ENCODE assay signal across 10 mouse cellular contexts in genomic region chr10:128934997-128935787, GRCm38 (mm10). TPM values are rescaled to one million over a fixed set of nuclear protein-coding genes. Genes with fewer than 3 reads are reported as not detected.
DNase-seq lines count a peak whose midpoint lies in the region; ATAC-seq and TF ChIP-seq lines count a peak whose summit lies in the region.
"Had no signal": no experiment of that assay in that cellular context is flagged by ENCODE, and none has a peak within 500 bp of the region (broad histone marks: within the 10 kb centered on the region; RNA-seq: fewer than 3 reads in every experiment).

No protein-coding gene starts in this region.

- H3K9me3 ChIP-seq in heart, embryonic 11.5 days (replicated peaks; ENCODE audit: control insufficient read depth, low read length): no peaks in the 10 kb centered on the region
- H3K9me3 ChIP-seq in midbrain, embryonic 11.5 days (ENCODE audit: control insufficient read depth, low read length): no peaks in the 10 kb centered on the region
- no peaks in the 10 kb centered on the region for H3K9me3 ChIP-seq in midbrain, embryonic 14.5 days (ENCODE audit: control insufficient read depth, low read length)
- no peaks in the 10 kb centered on the region for H3K9me3 ChIP-seq in stomach, embryonic 15.5 days
- H3K9me3 ChIP-seq: embryonic facial prominence, embryonic 12.5 days had no signal

- no peak overlapping the region for H3K27ac ChIP-seq in heart, embryonic 11.5 days (ENCODE audit: low read depth, low read length)
- H3K27ac ChIP-seq in midbrain, embryonic 11.5 days (ENCODE audit: low read depth, low read length): no peak overlapping the region
- no peak overlapping the region for H3K27ac ChIP-seq in midbrain, embryonic 14.5 days (replicated peaks; ENCODE audit: low read depth, low read length)
- no peak overlapping the region for H3K27ac ChIP-seq in embryonic fibroblast, embryonic 13.5 days (ENCODE audit: insufficient read depth, low read length)
- no peak overlapping the region for H3K27ac ChIP-seq in stomach, embryonic 15.5 days

- no peak overlapping the region for H3K4me3 ChIP-seq in heart, embryonic 11.5 days (ENCODE audit: low read depth, low read length)
- H3K4me3 ChIP-seq in midbrain, embryonic 11.5 days (ENCODE audit: low read depth, low read length): no peak overlapping the region
- H3K4me3 ChIP-seq in midbrain, embryonic 14.5 days (replicated peaks; ENCODE audit: low read depth, low read length): no peak overlapping the region
- peak overlapping the region; percentile 0; the same call in 1 of the 2 replicates for H3K4me3 ChIP-seq in embryonic fibroblast, embryonic 13.5 days (ENCODE audit: insufficient read depth, low read length)
- H3K4me3 ChIP-seq in stomach, embryonic 15.5 days (replicated peaks): no peak overlapping the region; the same call in 1 of the 2 replicates

- no peak overlapping the region for H3K4me2 ChIP-seq in heart, embryonic 11.5 days
- H3K4me2 ChIP-seq in midbrain, embryonic 11.5 days: no peak overlapping the region
- no peak overlapping the region for H3K4me2 ChIP-seq in midbrain, embryonic 14.5 days (ENCODE audit: low read length)
- H3K4me2 ChIP-seq in stomach, embryonic 15.5 days: peak overlapping the region; percentile 86; the same call in 1 of the 2 replicates

- DNase-seq in heart, adult 18-20 months: peak; percentile 27 to 48
- DNase-seq in midbrain, embryonic 11.5 days (ENCODE audit: low spot score, missing footprints): peak; percentile 81
- no peak for DNase-seq in midbrain, embryonic 14.5 days
- DNase-seq in frontal cortex, postnatal 14 days (ENCODE audit: low spot score in 2 of 2): no peak
- DNase-seq: retina, postnatal 1 day had no signal

- 0 out of 2 replicates have a peak, but pooled peaks have one; percentile 2 for TF ChIP-seq CTCF in embryonic fibroblast, embryonic 13.5 days (IDR thresholded peaks at IDR 0.05; ENCODE audit: borderline replicate concordance, insufficient read depth, low read length)

- H3K27me3 ChIP-seq in heart, embryonic 11.5 days (ENCODE audit: control insufficient read depth, insufficient read depth, low read length): peaks cover 33% of the 10 kb centered on the region
- peaks cover 36% of the 10 kb centered on the region for H3K27me3 ChIP-seq in midbrain, embryonic 11.5 days (ENCODE audit: control insufficient read depth, insufficient read depth, low read length)
- H3K27me3 ChIP-seq in midbrain, embryonic 14.5 days (ENCODE audit: control insufficient read depth, insufficient read depth, low read length): peaks cover 40% of the 10 kb centered on the region
- peaks cover 50% of the 10 kb centered on the region for H3K27me3 ChIP-seq in stomach, embryonic 15.5 days (replicated peaks)

- no peak for TF ChIP-seq POLR2A in embryonic fibroblast, embryonic 13.5 days (IDR thresholded peaks at IDR 0.05; ENCODE audit: low read depth, low read length)

- ATAC-seq in heart, embryonic 11.5 days (replicated peaks; ENCODE audit: insufficient number of reproducible peaks, low FRiP score, low TSS enrichment): no peak
- ATAC-seq in midbrain, embryonic 11.5 days (ENCODE audit: low FRiP score): no peak
- no peak for ATAC-seq in midbrain, embryonic 14.5 days (ENCODE audit: low FRiP score, low TSS enrichment)
- no peak for ATAC-seq in stomach, embryonic 15.5 days (ENCODE audit: insufficient read depth, low FRiP score, low read depth)

- H3K4me1 ChIP-seq in heart, embryonic 11.5 days (ENCODE audit: control insufficient read depth, insufficient read depth, low read length): peaks cover 13% of the 10 kb centered on the region
- peaks cover 7% of the 10 kb centered on the region for H3K4me1 ChIP-seq in midbrain, embryonic 11.5 days (ENCODE audit: control insufficient read depth, insufficient read depth, low read length)
- peaks cover 7% of the 10 kb centered on the region for H3K4me1 ChIP-seq in midbrain, embryonic 14.5 days (ENCODE audit: control insufficient read depth, insufficient read depth, low read length)
- H3K4me1 ChIP-seq in embryonic fibroblast, embryonic 13.5 days (ENCODE audit: control insufficient read depth, insufficient read depth, low read length): 0 out of 2 replicates have a peak, but pooled peaks cover 10% of the 10 kb centered on the region
- 0 out of 2 replicates have a peak, but pooled peaks cover 5% of the 10 kb centered on the region for H3K4me1 ChIP-seq in stomach, embryonic 15.5 days

- no peaks in the 10 kb centered on the region for H3K36me3 ChIP-seq in heart, embryonic 11.5 days (ENCODE audit: control insufficient read depth, insufficient read depth, low read length)
- no peaks in the 10 kb centered on the region for H3K36me3 ChIP-seq in midbrain, embryonic 11.5 days (ENCODE audit: control insufficient read depth, insufficient read depth, low read length)
- H3K36me3 ChIP-seq in midbrain, embryonic 14.5 days (ENCODE audit: control insufficient read depth, insufficient read depth, low read length): no peaks in the 10 kb centered on the region
- no peaks in the 10 kb centered on the region for H3K36me3 ChIP-seq in stomach, embryonic 15.5 days
- H3K36me3 ChIP-seq: embryonic facial prominence, embryonic 12.5 days had no signal

- WGBS in heart, embryonic 11.5 days (ENCODE audit: insufficient replicate concordance): 47% methylated on average over 7 of the region's 7 CpGs
- 67% methylated on average over 7 of the region's 7 CpGs for WGBS in midbrain, embryonic 11.5 days
- WGBS in midbrain, embryonic 14.5 days: 67% methylated on average over 7 of the region's 7 CpGs
- WGBS in stomach, embryonic 15.5 days: 58% methylated on average over 7 of the region's 7 CpGs

- H3K9ac ChIP-seq in heart, embryonic 11.5 days (ENCODE audit: low read depth, low read length): no peak overlapping the region
- H3K9ac ChIP-seq in midbrain, embryonic 11.5 days (ENCODE audit: low read length): no peak overlapping the region
- no peak overlapping the region for H3K9ac ChIP-seq in midbrain, embryonic 14.5 days (replicated peaks; ENCODE audit: low read length)
- H3K9ac ChIP-seq in stomach, embryonic 15.5 days: no peak overlapping the region
- H3K9ac ChIP-seq: embryonic facial prominence, embryonic 12.5 days had no signal

RNA-seq across cellular contexts. Expression of gene Itga7, which starts 1.6 kb away (rescaled TPM):
- 100 to 1,000 TPM; 144 to 148 TPM for total RNA-seq in heart, adult 18-20 months (2021)
- 0.43 and 0.79 TPM in 2 replicates for polyA plus RNA-seq in heart, embryonic 11.5 days (2014; fragmentation: Nextera tagmentation; extraction: Ambion mirVana)
- 1.6 and 1.7 TPM in 2 replicates for polyA plus RNA-seq in midbrain, embryonic 11.5 days (2014; fragmentation: Nextera tagmentation; extraction: Ambion mirVana)
- 3.4 and 4.9 TPM in 2 replicates for polyA plus RNA-seq in midbrain, embryonic 14.5 days (2014; fragmentation: Nextera tagmentation; extraction: Ambion mirVana)
- 16.9 and 22.1 TPM in 2 replicates for polyA plus RNA-seq in embryonic fibroblast, embryonic 13.5 days (2011; ENCODE audit: insufficient read length, low read depth, missing spikeins)
- 5.2 and 5.7 TPM in 2 replicates for polyA plus RNA-seq in stomach, embryonic 15.5 days (2015; fragmentation: Nextera tagmentation; extraction: Ambion mirVana)

RNA-seq across cellular contexts. Expression of gene Bloc1s1, which starts 11.4 kb away (rescaled TPM):
- total RNA-seq in heart, adult 18-20 months (2021): 100 to 1,000 TPM; 194 to 199 TPM
- polyA plus RNA-seq in heart, embryonic 11.5 days (2014; fragmentation: Nextera tagmentation; extraction: Ambion mirVana): 195 and 206 TPM in 2 replicates
- polyA plus RNA-seq in midbrain, embryonic 11.5 days (2014; fragmentation: Nextera tagmentation; extraction: Ambion mirVana): 242 and 271 TPM in 2 replicates
- 249 and 282 TPM in 2 replicates for polyA plus RNA-seq in midbrain, embryonic 14.5 days (2014; fragmentation: Nextera tagmentation; extraction: Ambion mirVana)
- 80.5 and 91.4 TPM in 2 replicates for polyA plus RNA-seq in embryonic fibroblast, embryonic 13.5 days (2011; ENCODE audit: insufficient read length, low read depth, missing spikeins)
- 190 and 208 TPM in 2 replicates for polyA plus RNA-seq in stomach, embryonic 15.5 days (2015; fragmentation: Nextera tagmentation; extraction: Ambion mirVana)

RNA-seq across cellular contexts. Expression of gene Rdh5, which starts 12.5 kb away (rescaled TPM):
- total RNA-seq in heart, adult 18-20 months (2021): 1 to 10 TPM; 4.3 to 4.7 TPM
- polyA plus RNA-seq in heart, embryonic 11.5 days (2014; fragmentation: Nextera tagmentation; extraction: Ambion mirVana): 6.1 and 8.1 TPM in 2 replicates
- 11.3 TPM in 2 replicates for polyA plus RNA-seq in midbrain, embryonic 11.5 days (2014; fragmentation: Nextera tagmentation; extraction: Ambion mirVana)
- 11.6 and 15.2 TPM in 2 replicates for polyA plus RNA-seq in midbrain, embryonic 14.5 days (2014; fragmentation: Nextera tagmentation; extraction: Ambion mirVana)
- 5.5 and 7.7 TPM in 2 replicates for polyA plus RNA-seq in embryonic fibroblast, embryonic 13.5 days (2011; ENCODE audit: insufficient read length, low read depth, missing spikeins)
- polyA plus RNA-seq in stomach, embryonic 15.5 days (2015; fragmentation: Nextera tagmentation; extraction: Ambion mirVana): 12.9 and 15.0 TPM in 2 replicates

RNA-seq across cellular contexts. Expression of gene Mettl7b, which starts 25.6 kb away (rescaled TPM):
- total RNA-seq in heart, adult 18-20 months (2021): not detected
- polyA plus RNA-seq in heart, embryonic 11.5 days (2014; fragmentation: Nextera tagmentation; extraction: Ambion mirVana): not detected in 2 replicates
- polyA plus RNA-seq in midbrain, embryonic 11.5 days (2014; fragmentation: Nextera tagmentation; extraction: Ambion mirVana): not detected in 2 replicates
- polyA plus RNA-seq in midbrain, embryonic 14.5 days (2014; fragmentation: Nextera tagmentation; extraction: Ambion mirVana): not detected in 2 replicates
- polyA plus RNA-seq in embryonic fibroblast, embryonic 13.5 days (2011; ENCODE audit: insufficient read length, low read depth, missing spikeins): not detected in 2 replicates
- 2.2 and 2.8 TPM in 2 replicates for polyA plus RNA-seq in stomach, embryonic 15.5 days (2015; fragmentation: Nextera tagmentation; extraction: Ambion mirVana)
- polyA plus RNA-seq: limb, embryonic 11.5 days had no signal

RNA-seq across cellular contexts. Expression of gene Cd63, which starts 34.4 kb away (rescaled TPM):
- 100 to 1,000 TPM; 144 to 158 TPM for total RNA-seq in heart, adult 18-20 months (2021)
- polyA plus RNA-seq in heart, embryonic 11.5 days (2014; fragmentation: Nextera tagmentation; extraction: Ambion mirVana): 296 and 306 TPM in 2 replicates
- 168 and 177 TPM in 2 replicates for polyA plus RNA-seq in midbrain, embryonic 11.5 days (2014; fragmentation: Nextera tagmentation; extraction: Ambion mirVana)
- polyA plus RNA-seq in midbrain, embryonic 14.5 days (2014; fragmentation: Nextera tagmentation; extraction: Ambion mirVana): 120 and 138 TPM in 2 replicates
- 686 and 779 TPM in 2 replicates for polyA plus RNA-seq in embryonic fibroblast, embryonic 13.5 days (2011; ENCODE audit: insufficient read length, low read depth, missing spikeins)
- polyA plus RNA-seq in stomach, embryonic 15.5 days (2015; fragmentation: Nextera tagmentation; extraction: Ambion mirVana): 693 and 758 TPM in 2 replicates

Comparison
In these comparisons a context has a peak if more than half of its experiments do, and no peak if none do; other contexts are left out.
1. DNase-seq: peak in heart, adult 18-20 months (2 of 2) and midbrain, embryonic 11.5 days (single experiment); none in midbrain, embryonic 14.5 days (single experiment) and frontal cortex, postnatal 14 days (0 of 2).